Mouse (Mus musculus): ENCODE measurements at regions not wholly inside any gene's neighbourhood (a gene's known extent, or its start where the extent isn't known, plus 50 kb on each side); places are given as distances from the start of the nearest gene placed in this dataset.
A peak's percentile ranks its signal among the peaks of the same experiment; 100 is the strongest.

DNA sequence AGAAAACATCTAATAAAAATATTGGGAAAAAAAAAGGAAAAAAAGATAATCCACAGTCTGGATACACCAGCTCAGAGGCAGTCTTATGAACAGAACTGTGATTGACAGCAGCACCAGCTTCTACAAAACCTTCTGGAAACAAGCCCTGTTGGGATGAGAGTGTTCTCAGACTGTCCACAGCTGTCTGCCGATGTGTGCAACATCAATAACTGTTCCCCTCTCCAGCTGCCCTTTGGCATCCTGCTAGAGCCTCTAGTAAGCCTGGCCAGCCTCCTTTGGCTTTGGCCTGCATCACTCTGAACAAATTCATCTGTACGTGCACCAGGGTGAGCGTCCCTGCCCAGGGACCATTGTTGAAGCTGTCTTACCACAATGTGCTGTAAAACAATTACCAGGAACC is 137.0 kb upstream of the Irs2 start:
- peak; percentile 62 for DNase-seq

DNA sequence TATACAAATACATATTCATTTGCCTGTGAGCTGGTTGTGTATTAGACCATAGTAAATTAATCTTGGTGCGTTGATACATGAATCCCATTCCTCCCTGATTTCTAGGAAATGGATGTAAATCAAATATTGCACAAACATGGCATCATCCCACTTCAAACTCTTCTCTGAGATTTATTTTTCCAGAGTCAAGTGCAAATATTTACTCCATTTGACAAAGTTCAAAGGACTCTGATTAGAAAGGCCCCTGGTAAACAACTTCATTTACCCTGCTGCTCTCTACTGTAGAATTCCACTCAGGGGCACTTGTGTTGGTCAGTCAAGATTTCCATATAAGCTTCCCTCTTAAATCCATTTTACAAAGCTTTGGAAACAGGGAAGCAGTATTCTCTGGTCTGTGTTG is 132.3 kb upstream of the Irs2 start:
- no peak for DNase-seq

DNA sequence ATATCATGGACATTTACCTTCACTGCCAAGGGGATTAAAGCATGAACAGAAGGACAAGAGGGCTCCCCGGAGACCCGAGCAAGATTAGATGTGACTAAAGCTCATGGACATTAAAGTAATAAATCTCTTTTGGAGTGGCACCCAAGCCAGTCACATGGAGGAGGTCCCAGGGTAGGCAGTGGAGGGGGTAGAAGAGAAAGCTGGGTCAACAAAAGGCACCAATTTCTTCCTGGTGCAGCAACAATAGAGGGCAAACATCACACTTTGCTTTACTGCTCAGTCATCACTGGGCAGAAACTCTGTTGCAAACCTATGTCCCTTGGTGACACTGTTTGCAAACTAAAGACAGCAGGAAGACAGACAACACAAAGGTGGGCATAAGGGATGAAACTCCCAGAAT is 131.0 kb upstream of the Irs2 start:
- no peak for DNase-seq

DNA sequence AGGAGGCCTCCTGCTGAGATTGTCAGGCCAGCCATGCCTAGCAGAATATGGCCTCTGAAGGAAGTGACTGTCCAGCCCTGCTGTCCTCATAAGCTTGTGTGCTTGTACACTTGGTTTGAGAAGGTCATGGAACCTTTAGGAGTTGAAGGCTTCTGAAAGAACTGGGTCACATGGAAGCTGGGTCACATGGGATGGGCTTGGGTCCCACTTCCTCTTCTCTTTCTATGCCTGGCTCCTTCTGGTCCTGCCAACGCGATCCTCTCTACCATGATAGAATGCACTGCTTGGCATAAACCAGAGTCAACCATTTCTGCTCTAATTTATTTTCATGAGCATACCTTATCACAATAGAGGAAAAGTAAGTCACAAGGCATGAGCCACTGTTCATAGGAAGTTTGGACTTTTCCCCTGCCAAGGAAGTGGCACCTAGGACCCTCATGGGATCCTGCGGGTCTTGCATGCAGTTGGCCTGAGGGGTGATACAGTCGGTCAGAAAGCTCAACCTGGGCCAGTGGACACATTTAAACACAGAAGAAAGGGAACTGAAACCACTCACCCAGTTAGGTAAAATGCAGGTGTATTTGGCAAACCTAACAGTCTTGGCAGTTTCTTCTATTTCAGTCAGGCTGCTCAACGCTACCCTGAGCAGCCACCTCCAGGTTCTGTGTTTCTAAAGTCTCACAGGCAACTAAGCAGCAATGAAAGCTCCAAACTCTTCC is 130.2 kb upstream of the Irs2 start:
- DNase-seq: no peak

DNA sequence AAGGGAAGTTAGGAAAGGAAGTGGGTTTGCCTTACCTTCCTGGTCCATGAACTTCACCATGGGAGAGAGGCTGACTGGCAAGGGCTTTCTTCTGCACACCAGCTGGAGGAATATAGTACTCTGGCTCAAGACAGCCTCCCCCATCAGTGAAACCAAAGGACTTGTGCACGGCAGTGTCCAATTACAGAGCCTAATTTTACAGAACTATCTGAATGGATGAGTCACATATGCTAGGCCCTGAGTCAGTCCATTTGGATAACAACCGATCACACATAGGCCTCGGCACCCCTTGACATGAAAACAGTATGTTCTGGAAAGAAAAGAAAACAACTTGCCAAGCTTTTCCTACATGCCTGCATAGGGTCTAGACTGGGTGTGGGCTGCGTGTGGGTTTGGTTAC is 128.3 kb upstream of the Irs2 start:
- DNase-seq: no peak

- no peak for DNase-seq
These were observed 126.9 kb upstream of the Irs2 start for GRCm38 (mm10) chr8:11135135-11135534.

- no peak for DNase-seq
These were observed 126.3 kb upstream of the Irs2 start for GRCm38 (mm10) chr8:11134562-11134961.

GRCm38 (mm10) chr8:11119030-11119634 is 110.9 kb upstream of the Irs2 start:
- DNase-seq: no peak

GRCm38 (mm10) chr8:11116534-11116933 is 108.3 kb upstream of the Irs2 start:
- DNase-seq: no peak

- DNase-seq: no peak
These were observed 107.0 kb upstream of the Irs2 start for GRCm38 (mm10) chr8:11115210-11115609.

DNA sequence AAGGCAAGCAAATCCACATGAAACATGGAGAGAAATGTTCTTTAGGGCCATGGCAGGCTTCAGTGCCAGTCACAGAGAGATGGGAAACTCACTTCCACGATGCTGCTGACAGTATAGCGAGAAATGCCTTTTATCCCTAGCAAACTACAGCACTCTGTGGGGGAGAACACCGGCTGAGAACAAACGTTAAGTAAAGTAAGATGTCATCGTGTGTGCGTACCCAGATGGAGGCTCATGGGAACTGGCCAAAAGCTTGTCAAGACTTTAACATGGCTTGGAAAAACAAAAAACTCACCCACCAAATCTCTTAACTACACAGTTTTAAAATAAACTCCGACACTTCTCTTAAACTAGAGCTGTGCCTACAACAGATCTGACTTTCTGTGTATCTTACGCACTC is 106.3 kb upstream of the Irs2 start:
- DNase-seq: no peak

- no peak for DNase-seq
These were observed 104.8 kb upstream of the Irs2 start for GRCm38 (mm10) chr8:11112908-11113532.

- DNase-seq: no peak
These were observed 103.7 kb upstream of the Irs2 start for GRCm38 (mm10) chr8:11111987-11112386.

DNA sequence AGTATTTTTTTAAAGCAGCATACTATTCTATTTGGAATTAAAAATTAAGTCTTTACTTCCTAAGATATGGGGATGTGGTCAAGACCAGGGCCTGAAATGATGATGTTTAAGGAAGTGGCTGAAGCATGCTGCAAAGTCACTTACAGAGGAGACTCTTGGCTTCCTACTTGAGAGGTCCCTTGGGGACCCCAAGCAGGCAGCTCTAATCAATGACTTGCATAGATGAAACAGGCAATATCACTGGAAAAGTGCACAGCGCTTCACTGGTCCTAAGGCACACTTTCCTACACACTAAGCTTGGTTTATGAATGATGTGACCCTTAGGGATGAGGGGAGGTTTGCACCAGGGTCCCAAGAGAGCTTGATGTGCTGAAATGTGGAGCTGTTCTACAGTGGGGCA is 99.2 kb upstream of the Irs2 start:
- DNase-seq: no peak

- DNase-seq: no peak
These were observed 98.8 kb upstream of the Irs2 start for GRCm38 (mm10) chr8:11107021-11107420.

- DNase-seq: no peak
These were observed 95.7 kb upstream of the Irs2 start for GRCm38 (mm10) chr8:11103745-11104607.

DNA sequence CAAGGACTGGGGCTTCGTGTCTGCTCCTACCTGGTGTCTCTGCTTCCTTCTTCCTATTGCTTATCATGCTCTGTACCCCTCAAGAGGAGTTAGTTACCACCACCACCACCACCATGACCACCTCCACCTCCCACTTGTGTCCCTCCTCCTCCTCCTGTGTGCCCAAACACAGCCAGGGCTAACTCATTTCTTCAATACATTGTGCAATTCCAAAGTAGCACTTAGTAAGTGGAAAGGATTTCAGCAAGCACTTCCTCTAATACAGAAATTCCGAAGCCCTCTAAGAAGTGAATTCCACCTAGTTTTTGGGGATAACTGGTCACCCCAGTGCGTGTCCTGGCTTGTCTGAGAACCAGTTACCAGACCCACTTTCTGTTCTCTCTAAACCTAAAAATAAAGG is 92.1 kb upstream of the Irs2 start:
- DNase-seq: no peak

DNA sequence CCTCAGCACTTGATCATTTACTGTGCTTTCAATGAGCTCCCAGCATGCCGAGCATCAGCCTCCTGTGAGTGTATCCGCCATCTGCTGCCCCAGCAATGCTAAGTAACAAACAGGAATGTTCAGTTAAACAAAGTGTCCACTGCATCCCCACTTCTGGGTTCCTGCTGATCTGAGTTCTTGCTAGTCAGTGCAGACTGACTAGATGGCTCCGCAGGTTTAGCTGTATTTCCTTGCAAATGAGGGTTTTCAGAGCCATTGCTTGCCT is 91.3 kb upstream of the Irs2 start:
- DNase-seq: no peak

GRCm38 (mm10) chr8:11098790-11099590 is 90.7 kb upstream of the Irs2 start:
- no peak for DNase-seq

- peak; percentile 76 for DNase-seq
These were observed 90.0 kb upstream of the Irs2 start for GRCm38 (mm10) chr8:11098228-11098778.

GRCm38 (mm10) chr8:11097813-11098212 is 89.6 kb upstream of the Irs2 start:
- no peak for DNase-seq

- no peak for DNase-seq
These were observed 86.3 kb upstream of the Irs2 start for GRCm38 (mm10) chr8:11094516-11094915.

- DNase-seq: no peak
These were observed 84.1 kb upstream of the Irs2 start for GRCm38 (mm10) chr8:11092348-11092747.
